Mouse (Mus musculus) Patski (cell line): ENCODE measurements around the gene Cdk14. TPM values are rescaled to one million over a fixed set of nuclear protein-coding genes. Genes with fewer than 3 reads are reported as not detected.

Experiments
- ATAC-seq: fragments of 100-300 bp; one replicate; pipeline ENCODE4 v1.8.0; 2021
- CTCF ChIA-PET: fragments of 350-600 bp; sonication (Branson Sonifier 250); formaldehyde crosslinking; loops from one replicate; lab custom pipeline; 2022; ENCODE audit warnings: inconsistent platforms; lab: Charles Lee
- POLR2A ChIA-PET: fragments of 350-600 bp; sonication (Branson Sonifier 250); formaldehyde crosslinking; loops from one replicate; lab custom pipeline; 2022; ENCODE audit warnings: antibody characterized with exemption, inconsistent platforms; lab: Charles Lee
- DNase-seq: peaks from one replicate; pipeline ENCODE4 v3.0.0-alpha.2; 2011; ENCODE audit warnings: low read depth, low spot score
- H3K27me3 ChIP-seq: fragments of 371-371 bp; one replicate; pipeline ENCODE4 v1.5.1; 2021
- CTCF ChIP-seq: fragments of 100-300 bp; IDR thresholded peaks from one replicate; pipeline ENCODE4 v1.5.1; 2021
- in situ Hi-C: fragments of 300-500 bp; cut with MboI; formaldehyde crosslinking; loops from 3 replicates; pipeline ENCODE4 v1.11.1; 2018; ENCODE audit warnings: low pct_unique_long_range_greater_than_20kb, mixed read lengths
- polyA plus RNA-seq: library from polyadenylated mRNA; unstranded; gene quantifications from one replicate; pipeline ENCODE4 v1.2.3, GENCODE M21; 2021

The Cdk14 gene
- polyA plus RNA-seq, 1 experiment from 2014 or later: 21.7 TPM

DNA sequence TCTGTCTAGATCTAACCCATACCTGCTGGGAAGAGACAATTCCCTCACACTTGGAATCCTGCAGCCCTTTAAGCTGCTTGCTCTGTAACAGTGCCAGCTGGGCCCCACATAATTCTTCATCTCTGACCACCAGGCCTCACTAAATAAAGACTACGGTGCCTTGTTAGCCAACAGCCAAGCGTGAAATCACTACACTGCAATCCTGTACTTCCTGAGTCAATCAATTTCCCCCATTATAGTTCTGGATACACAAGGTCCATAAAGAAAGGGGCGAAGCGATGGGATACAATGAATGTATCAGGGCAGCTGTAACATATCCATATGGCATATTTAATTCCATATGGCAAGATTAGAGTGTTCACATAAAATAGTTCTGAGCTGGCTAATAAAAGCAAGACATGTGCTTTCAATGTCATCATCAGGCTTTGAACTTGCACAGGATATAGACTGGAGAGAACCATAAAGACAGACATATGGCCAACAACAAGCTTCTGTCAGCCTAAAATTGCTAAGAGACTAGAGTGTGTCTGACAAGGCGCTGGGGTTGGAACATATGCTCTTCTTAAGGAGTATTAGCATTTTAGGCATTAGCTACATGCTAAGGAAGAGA, 562.0 kb downstream of the Cdk14 start:
- POLR2A ChIA-PET: no interaction called here
- no peak for ATAC-seq

DNA sequence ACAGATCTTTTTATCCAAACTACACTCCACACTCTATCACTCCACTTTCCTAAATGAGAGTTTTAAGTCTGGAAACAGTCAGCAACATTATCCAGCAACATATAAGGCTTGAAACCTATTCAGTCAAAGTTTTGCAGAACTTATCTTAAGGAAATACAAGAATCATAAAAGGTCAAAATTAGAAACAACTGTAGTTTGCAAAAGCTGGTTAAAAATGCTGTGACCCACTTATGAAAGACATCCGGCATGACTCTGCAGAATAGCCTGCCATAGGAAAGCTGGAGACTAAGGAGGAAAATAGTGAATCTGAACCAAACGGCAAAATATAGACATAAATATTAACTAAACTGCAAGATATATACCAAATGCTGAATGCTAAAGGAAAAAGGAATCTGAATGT, 566.6 kb downstream of the Cdk14 start:
- DNase-seq (no peak), ATAC-seq (no peak)
- H3K27me3 ChIP-seq: no peaks in the 10 kb centered on the region
- POLR2A ChIA-PET: no interaction called here
- no peak for TF ChIP-seq CTCF
- CTCF ChIA-PET: interaction anchor here (0.9 kb wide), 1 partner anchor 12 kb away, joined by 3 read pairs; no protein-coding TSS in a partner anchor
- in situ Hi-C loops: no loop called here

More for the DNA sequence above, 562.0 kb downstream of the Cdk14 start:
- CTCF ChIA-PET: interaction anchor here (1.6 to 1.7 kb wide), 2 partner anchors 11 to 27 kb away, joined by 3 to 7 read pairs; no protein-coding TSS in a partner anchor
- TF ChIP-seq CTCF: no peak
- DNase-seq: no peak
- no peaks in the 10 kb centered on the region for H3K27me3 ChIP-seq
- in situ Hi-C loops: no loop called here

DNA sequence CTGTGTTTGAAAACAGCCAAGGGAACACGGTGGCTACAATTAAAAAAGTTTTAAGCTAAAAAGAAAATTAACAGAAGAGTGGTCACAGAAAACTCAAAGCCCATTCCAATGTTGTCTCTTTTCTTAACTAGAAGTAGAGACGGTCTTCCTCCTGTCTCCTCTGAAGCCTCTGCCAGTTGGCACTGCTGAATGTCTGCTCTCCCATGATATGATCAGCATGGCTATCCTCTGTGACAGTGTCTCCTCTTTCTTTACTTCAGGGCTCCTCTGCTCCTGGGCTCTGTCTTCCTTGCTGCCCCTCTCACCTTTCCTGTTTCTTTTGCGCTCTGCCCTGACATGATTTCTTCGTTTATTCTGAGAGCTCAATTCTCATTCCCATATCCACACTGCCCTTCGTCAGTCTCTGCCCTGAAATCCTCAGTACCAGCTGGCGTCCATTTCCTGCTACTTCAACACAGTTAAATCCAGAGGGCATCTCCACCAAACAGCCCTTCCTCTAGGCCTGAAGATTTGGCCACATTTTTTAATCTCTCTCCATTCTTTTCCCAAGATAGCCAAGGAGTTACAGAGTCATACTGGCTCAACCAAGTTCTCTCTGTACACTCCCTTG, 567.3 kb downstream of the Cdk14 start:
- ATAC-seq (no peak), DNase-seq (no peak)
- ChIA-PET CTCF (interaction anchor here (0.9 to 1.3 kb wide), 3 partner anchors 9 to 16 kb away, joined by 3 read pairs; no protein-coding TSS in a partner anchor), POLR2A (interaction anchor here (0.7 kb wide), 1 partner anchor 72 kb away, joined by 4 read pairs; no protein-coding TSS in a partner anchor)
- in situ Hi-C loops: no loop called here
- H3K27me3 ChIP-seq: no peaks in the 10 kb centered on the region
- TF ChIP-seq CTCF: no peak

DNA sequence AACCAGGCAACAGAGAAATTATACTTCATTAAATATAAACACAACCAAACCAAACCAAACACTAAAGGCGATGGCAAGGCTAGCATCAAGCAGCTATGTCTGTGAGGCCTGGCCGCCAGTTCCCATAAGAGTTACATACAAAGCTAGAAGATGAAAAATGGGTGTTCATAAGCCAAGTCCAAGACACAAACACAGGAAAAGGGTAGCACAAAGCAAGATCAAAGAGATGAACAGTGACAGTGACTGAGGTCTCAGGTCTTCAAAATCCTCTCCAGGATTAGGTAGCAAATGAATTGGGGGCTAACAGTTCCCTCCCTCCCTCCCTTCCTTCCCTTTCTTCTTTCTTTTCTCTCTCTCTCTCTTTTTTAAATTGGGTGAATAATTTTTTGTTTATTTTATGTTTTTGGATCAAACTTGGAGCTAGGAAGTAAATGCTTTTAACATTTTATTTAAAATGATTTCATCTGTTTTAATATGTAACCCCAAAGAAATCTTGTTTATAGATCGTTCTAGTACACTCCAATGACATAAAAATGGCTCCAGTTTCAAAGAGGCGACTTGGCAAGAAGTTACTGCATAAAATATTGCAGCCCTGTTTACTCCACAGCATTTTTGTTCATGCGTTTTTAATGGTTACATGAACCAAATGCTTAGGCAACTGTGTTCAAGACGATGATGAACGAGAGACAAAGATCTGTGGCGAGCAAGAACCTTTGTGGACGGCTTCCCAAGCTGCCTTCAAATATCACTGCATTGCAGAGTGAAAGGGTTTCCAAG, 568.0 kb downstream of the Cdk14 start:
- CTCF ChIA-PET: interaction anchor here (0.9 to 1.3 kb wide), 3 partner anchors 10 to 17 kb away, joined by 3 read pairs; no protein-coding TSS in a partner anchor
- no peak for ATAC-seq
- POLR2A ChIA-PET: no interaction called here
- DNase-seq: no peak
- in situ Hi-C loops: no loop called here
- no peaks in the 10 kb centered on the region for H3K27me3 ChIP-seq
- TF ChIP-seq CTCF: no peak

DNA sequence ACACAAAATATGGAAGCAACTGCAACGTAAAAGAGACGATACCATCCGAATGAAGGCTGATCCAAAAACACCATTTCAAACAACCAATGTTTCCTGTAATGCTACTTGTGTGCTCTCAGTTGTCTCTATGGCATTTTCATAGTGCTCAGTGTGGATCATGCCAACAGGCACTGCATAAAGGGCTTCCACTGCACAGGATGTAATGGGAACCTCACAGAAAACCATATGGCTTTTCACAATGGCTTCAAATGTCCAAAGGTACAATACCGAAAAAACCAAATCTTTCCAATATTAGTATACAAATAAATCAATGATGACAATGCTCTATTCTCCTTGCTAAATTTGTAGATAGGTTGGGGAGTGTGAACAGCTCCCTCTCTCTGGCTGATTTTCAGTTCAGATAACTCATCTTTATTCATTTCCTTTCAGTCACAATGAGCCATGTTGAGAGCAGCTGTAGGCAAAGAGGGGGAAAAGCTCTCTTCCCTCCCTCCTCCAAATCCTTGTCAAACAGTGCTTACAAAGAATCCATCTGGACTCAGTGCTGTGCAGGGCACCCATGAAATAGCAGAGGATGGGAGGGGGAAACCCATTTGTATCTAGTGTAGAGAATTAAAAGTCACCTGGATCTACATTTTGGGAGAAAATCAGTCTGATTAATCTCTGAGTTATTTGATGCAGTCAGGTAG, 568.7 kb downstream of the Cdk14 start:
- POLR2A ChIA-PET: no interaction called here
- CTCF ChIA-PET: interaction anchor here (0.9 to 1.3 kb wide), 3 partner anchors 15 to 29 kb away, joined by 3 read pairs; no protein-coding TSS in a partner anchor
- no peak for DNase-seq
- no peaks in the 10 kb centered on the region for H3K27me3 ChIP-seq
- in situ Hi-C loops: no loop called here
- ATAC-seq: no peak
- TF ChIP-seq CTCF: no peak

DNA sequence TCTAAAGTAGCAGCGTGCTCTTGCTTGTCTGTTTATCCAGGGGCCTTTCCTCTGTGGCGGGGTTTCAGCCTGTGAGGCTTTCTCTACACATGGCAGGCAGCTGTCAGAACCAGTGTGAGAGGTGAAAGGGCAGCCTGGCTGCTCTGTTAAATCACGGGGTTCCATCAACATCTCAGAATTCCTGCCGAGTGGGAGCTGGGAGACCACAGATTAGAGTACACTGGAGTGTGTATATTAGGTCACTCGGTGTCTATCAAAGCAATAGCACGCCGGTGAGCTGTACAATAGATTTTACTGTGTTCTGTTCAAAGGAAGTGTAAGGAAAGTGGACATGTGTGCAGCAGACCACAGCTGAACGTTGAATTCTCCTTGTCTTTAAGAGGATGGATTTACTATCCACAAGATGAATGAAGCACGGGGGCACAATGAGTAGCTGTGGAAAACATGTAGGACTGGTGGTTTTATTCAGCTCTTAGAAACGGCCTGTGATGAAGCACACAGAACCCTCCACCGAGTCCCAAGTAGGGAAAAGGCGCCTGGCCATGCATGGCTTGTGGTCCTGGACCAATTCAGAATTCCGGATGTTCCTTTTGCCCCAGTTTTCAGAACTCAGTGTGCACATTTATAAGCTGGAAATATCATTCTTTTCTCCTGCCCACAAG, 585.2 kb downstream of the Cdk14 start:
- POLR2A ChIA-PET: no interaction called here
- no peak for TF ChIP-seq CTCF

DNA sequence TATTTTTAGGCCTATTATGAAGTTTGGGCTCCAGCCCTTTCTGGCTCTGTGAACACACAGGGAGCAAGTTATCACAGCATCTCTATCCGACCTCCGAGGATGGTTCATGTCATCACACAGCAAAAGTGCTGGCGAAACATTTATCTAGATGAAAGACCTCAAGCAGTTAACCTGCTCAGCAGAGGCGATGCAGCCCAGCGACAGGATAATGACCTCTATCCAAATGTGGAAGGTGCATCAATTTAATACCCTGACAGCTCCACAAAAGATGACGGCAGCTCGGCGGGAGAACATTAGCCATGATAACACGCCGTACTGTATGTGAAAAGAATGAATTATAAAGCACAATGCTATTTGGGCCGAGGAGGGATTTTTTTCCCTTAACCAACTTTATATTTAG, 586.2 kb downstream of the Cdk14 start:
- DNase-seq (no peak), ATAC-seq (no peak)
- ChIA-PET CTCF (interaction anchor here (1.1 to 1.2 kb wide), 2 partner anchors 13 to 68 kb away, joined by 3 to 5 read pairs; no protein-coding TSS in a partner anchor), POLR2A (no interaction called here)
- in situ Hi-C loops: no loop called here
- no peak for TF ChIP-seq CTCF
- H3K27me3 ChIP-seq: no peaks in the 10 kb centered on the region

More for the DNA sequence above, 585.2 kb downstream of the Cdk14 start:
- DNase-seq (peak; percentile 28), ATAC-seq (peak; percentile 54)
- in situ Hi-C loops: no loop called here
- CTCF ChIA-PET: interaction anchor here (0.9 to 1.3 kb wide), 4 partner anchors 14 to 56 kb away, joined by 3 to 5 read pairs (median 3); no protein-coding TSS in a partner anchor
- no peaks in the 10 kb centered on the region for H3K27me3 ChIP-seq

DNA sequence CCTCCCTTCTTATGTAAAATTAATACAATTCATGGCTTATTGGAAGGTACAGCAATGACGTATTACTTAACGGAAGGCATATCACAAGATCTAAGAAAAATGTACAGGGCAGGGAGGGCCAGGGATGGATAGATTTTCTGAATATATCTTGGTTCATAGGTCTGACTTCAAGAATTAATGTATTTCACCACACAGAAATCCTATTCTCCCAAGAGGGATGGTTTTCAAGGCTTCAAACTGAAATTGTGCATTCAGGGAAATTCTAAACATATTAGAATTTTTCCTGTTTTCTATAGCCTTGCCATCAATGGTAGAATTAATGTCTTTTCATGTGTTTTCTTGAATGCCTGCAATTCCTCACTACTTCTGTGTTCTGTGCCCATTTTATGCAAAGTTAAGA, 593.2 kb downstream of the Cdk14 start:
- TF ChIP-seq CTCF: no peak
- in situ Hi-C loops: no loop called here
- CTCF ChIA-PET: no interaction called here
- POLR2A ChIA-PET: no interaction called here
- no peaks in the 10 kb centered on the region for H3K27me3 ChIP-seq
- DNase-seq (no peak), ATAC-seq (no peak)

DNA sequence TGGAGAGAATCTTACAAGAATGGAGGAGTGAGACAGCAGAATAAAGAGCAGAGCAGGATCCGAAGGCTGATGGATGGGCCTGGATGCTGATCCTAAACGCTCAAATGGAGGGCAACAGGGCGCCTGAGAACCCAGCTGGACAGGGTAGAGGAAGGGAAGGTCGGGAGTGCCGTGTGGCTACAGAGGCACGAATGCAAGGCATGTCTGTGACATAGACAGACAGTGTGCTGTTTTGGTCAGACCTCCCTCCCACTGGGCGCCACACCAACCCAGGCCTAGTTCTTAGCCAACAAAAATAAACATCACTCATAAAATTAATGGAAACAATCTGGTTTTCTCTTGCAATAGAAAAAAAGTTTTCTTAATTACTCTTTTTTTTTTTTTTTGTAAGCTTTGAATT, 594.2 kb downstream of the Cdk14 start:
- in situ Hi-C loops: no loop called here
- CTCF ChIA-PET: interaction anchor here (1.6 kb wide), 1 partner anchor 12 kb away, joined by 5 read pairs; no protein-coding TSS in a partner anchor
- ATAC-seq: no peak
- POLR2A ChIA-PET: no interaction called here
- no peaks in the 10 kb centered on the region for H3K27me3 ChIP-seq
- TF ChIP-seq CTCF: no peak
- no peak for DNase-seq
